Mouse (Mus musculus): Measurements from ENCODE around the gene Doc2b. TPM values are rescaled to one million over a fixed set of nuclear protein-coding genes. Genes with fewer than 3 reads are reported as not detected.

Doc2b gene
- total RNA-seq, 2 experiments from 2014 or later: 17.9 to 26.7 TPM

DNA sequence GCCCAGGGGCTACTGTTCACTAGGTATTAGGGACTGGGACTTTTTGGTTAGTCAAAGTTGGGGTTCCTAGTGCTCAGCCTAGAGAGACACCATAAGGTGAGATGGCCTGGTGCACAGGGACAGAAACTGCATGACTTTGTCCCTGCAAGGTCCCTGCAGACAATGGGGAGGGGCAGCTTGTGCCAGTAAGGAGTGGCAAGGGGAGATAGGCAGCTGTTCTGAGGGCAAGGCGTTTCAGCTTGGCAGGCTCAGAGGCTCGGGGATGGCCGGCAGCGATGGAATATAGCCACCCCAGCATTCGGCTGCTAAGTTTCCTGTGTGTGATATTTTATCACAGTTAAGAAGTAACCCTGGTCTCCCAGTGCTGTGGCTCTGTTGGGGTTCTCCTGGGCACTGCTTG, 12.1 kb downstream of the Doc2b start:
- no peak overlapping the region for H3K4me3 ChIP-seq
- H3K27ac ChIP-seq: no peak overlapping the region
- intact Hi-C loops (cut with DNase I): loop anchor here (2.0 to 5.0 kb wide), 2 partner anchors 119 to 183 kb away; no protein-coding TSS in a partner anchor
- DNase-seq (ENCODE audit: extremely low spot score in 1 of 2, low spot score in 2 of 2): no peak
- no peak for TF ChIP-seq CTCF (IDR thresholded peaks at IDR 0.05)

DNA sequence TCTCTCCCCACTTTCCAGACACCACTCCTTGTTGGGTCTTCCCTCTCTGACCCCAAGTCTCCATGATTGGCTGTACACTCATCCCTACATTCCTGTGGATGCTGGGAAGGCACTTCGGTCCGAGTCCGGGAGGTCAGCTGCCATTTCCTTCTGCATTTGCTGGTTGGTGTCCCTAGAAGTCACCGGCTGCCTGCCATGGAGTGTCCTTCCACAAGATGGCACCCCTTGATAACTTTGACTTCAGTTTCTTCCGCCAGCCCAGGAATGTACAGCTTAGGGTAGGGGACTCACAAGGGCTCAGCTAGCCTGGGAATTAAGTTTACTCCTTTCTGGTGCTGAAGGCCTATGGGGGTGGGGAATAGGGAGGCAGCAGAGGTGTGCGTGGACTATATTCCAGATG, 13.9 kb downstream of the Doc2b start:
- no peak overlapping the region for H3K27ac ChIP-seq
- H3K4me3 ChIP-seq: no peak overlapping the region
- DNase-seq (ENCODE audit: extremely low spot score in 1 of 2, low spot score in 2 of 2): peak; percentile 56 to 71
- peak; percentile 84 for TF ChIP-seq CTCF (IDR thresholded peaks at IDR 0.05)
- intact Hi-C loops (cut with DNase I): loop anchor here (1.0 to 5.0 kb wide), 3 partner anchors 120 to 385 kb away; no protein-coding TSS in a partner anchor

DNA sequence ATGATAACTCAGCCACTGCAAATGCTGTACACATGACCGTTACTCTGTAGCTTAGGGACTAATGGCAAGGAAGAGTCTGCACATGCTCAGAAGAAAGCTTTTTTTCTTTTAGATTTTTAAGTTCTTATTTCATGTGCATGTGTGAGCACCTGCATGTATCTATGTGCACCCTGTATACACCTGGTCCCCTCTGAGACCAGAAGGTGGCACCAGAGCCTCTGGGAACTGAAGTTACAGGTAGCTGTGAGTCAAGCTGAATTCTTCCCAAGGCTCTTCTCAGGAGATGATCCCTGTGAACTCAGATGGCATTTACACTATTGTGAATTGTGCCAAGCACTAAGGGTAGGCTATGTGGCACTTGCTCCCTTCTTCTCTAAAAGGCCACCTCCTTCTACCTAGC, 19.9 kb downstream of the Doc2b start:
- Histone ChIP-seq H3K4me3 (no peak overlapping the region), H3K27ac (no peak overlapping the region)
- DNase-seq (ENCODE audit: extremely low spot score in 1 of 2, low spot score in 2 of 2): no peak
- intact Hi-C loops (cut with DNase I): no loop called here
- TF ChIP-seq CTCF (IDR thresholded peaks at IDR 0.05): no peak; the same call in 1 of the 2 replicates

DNA sequence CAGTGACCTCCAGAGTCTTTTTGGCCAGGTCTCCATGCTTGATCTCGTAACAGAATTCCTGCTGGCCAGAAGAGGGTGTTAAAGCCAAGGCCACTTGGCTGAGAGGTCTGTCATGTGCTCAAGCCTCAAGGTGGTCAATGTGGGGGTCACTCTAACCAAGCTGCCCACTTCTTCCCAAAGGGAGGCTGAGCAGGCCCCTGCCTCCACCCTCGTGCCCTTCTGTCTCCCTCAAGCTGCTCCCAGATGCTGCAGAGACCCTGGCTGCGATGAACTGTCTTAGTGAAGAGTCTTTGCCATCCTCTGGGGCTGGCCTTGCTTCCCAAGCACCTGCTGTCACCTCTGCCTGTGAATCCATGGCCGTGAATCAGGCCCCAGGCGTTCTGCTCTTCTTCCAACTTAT, 23.3 kb downstream of the Doc2b start:
- intact Hi-C loops (cut with DNase I): no loop called here
- Histone ChIP-seq H3K4me3 (no peak overlapping the region), H3K27ac (no peak overlapping the region)
- no peak for TF ChIP-seq CTCF (IDR thresholded peaks at IDR 0.05)
- no peak for DNase-seq (ENCODE audit: extremely low spot score in 1 of 2, low spot score in 2 of 2)

DNA sequence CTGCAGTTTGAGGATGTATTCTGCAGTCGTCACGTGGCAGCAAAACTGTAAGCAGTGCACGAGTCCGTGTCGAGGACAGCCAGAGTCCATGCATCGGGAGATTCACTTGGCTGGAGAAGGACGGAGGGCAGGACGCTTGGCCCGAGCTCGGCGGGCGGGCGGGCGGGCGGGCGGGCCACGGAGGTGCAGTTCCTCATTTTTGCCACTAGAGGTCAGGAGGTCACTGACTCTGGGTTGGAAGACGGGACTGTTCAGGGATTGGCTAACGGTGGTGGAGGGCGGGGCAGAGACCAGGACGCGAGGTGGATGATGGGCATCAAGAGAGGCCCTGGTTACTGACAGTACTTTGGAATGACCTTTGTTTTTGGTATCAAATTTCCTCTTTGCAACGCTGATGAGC, 26.6 kb downstream of the Doc2b start:
- intact Hi-C loops (cut with DNase I): no loop called here

DNA sequence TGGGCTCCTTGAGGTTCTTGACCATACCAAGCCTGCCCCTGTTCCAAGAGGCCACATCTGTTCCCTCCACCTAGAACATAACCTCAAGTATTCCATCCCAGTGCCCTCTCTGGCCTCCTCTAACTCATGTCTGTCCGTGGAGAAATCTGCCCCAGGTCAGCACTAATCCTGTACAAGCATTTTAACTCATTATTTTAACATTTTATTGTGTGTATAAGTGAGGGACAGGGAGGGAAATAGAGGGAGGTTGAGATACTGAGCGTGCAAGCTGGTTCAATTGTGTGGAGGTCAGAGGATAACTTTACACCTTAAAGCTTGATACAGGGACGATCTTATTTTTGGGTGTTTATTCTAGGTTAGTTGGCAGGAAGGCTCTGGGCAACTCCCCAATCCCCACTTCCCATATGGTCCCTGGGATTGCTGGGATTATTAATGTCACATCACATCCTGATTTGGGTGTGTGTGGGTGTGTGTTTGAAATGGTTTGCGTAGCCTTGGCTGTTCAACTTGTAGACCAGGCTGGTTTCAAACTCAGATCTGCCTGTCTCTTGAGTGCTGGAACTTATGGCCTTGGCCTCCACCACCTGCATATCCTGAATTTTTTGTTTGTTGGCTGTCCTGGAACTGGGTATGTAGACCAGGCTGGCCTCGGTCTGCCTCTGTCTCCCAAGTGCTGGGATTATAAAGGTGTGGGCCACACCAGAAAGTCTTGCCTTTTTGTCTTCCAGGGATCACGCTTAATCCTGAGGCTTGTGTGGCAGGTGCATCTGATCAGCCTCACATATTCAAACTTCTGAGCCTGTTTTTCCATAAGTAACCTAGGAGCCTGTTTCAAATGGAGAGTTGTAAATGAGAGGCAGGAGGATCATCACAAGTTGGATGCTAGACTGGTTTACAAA, 27.5 kb downstream of the Doc2b start:
- Histone ChIP-seq H3K4me3 (no peak overlapping the region), H3K27ac (0 out of 2 replicates have a peak overlapping the region, but pooled peaks have one; percentile 51)
- DNase-seq (ENCODE audit: extremely low spot score in 1 of 2, low spot score in 2 of 2): no peak
- intact Hi-C loops (cut with DNase I): no loop called here
- TF ChIP-seq CTCF (IDR thresholded peaks at IDR 0.05): no peak

More for the DNA sequence above, 26.6 kb downstream of the Doc2b start:
- H3K27ac ChIP-seq: 0 out of 2 replicates have a peak overlapping the region, but pooled peaks have one; percentile 51
- H3K4me3 ChIP-seq: peak overlapping the region; percentile 25; the same call in 1 of the 2 replicates
- TF ChIP-seq CTCF (IDR thresholded peaks at IDR 0.05): peak; percentile 96
- peak; percentile 77 for DNase-seq (ENCODE audit: extremely low spot score in 1 of 2, low spot score in 2 of 2)

DNA sequence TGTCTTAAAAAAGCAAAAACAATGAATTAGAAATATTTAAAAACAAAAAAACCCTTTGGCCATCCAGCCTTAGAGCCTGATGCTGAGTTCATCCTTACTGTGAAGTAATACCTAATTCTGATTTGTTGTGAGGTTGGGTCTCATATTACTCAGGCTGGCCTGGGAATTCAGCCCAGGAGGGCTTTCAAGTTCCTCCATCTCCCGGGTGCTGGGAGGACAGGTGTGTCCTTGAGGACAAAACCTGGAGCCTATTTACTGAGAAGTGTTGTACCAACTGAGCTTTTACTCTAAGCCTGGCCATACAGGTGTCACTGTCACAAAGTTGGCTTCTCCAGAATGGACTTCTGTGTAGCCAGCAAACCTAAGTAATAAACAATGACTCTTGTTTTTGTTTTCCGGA, 28.8 kb downstream of the Doc2b start:
- H3K27ac ChIP-seq: no peak overlapping the region

DNA sequence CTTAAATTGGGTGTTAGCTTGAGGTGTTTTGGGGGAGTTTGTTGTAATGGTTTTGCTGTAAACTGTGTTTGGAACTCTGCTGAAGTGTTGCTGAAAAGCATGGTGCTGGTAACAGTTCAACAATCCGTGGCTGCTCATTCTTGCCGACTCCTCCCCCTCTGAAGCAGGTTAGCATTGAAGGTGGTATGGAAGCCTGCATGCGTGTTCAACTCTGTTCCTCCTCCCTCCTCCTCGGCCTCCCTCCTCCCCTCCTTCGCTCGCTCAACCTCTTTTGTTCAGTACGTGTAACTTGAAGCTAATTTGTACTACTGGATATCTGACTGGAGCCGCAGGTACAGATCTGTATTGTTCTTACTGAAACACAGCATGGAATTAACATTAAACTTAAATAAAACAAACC, 30.7 kb downstream of the Doc2b start:
- no peak overlapping the region for H3K4me3 ChIP-seq
- no peak overlapping the region for H3K27ac ChIP-seq
- no peak for TF ChIP-seq CTCF (IDR thresholded peaks at IDR 0.05)
- intact Hi-C loops (cut with DNase I): no loop called here
- DNase-seq (ENCODE audit: extremely low spot score in 1 of 2, low spot score in 2 of 2): no peak

More for the DNA sequence above, 28.8 kb downstream of the Doc2b start:
- H3K4me3 ChIP-seq: no peak overlapping the region
- no peak for DNase-seq (ENCODE audit: extremely low spot score in 1 of 2, low spot score in 2 of 2)
- no peak for TF ChIP-seq CTCF (IDR thresholded peaks at IDR 0.05)
- intact Hi-C loops (cut with DNase I): no loop called here

DNA sequence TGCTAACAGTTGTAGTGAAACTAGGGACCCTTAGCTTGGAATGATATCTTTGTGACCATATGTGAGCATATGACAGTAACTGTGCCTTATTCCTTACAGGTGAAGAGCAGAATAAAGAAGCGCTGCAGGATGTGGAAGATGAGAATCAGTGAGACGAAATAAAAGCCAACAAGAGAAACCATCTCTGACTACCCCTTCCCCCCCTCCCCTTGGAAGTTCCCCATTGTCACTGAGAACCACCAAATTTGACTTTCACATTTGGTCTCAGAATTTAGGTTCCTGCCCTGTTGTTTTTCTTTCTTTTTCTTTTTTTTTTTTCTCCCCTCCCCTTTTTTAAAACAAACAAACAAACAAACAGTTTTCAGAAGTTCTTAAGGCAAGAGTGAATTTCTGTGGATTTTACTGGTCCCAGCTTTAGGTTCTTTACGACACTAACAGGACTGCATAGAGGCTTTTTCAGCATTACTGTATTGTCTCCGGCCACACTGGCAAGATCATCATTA, 31.3 kb downstream of the Doc2b start:
- intact Hi-C loops (cut with DNase I): no loop called here
- DNase-seq (ENCODE audit: extremely low spot score in 1 of 2, low spot score in 2 of 2): no peak
- Histone ChIP-seq H3K27ac (no peak overlapping the region), H3K4me3 (no peak overlapping the region)
- no peak for TF ChIP-seq CTCF (IDR thresholded peaks at IDR 0.05)

DNA sequence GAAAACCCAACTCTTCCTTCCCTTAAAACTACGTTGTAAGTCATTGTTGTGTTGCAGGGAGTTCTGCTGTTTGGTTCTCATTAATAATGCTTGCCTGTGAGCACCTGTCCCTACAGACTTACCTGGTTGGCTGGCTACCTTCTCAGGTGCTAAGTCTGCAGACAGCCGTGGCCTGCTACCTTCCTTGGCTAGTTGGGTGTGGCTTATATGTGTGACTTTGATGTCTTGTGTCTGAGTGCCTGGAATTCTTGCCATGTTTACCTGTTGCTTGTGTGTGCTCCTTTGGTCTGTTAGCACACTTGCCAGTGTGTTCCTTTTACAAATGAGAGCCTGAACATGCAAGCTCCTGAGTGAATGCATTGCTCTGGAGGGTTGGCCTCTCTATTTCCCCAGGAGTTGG, 33.1 kb downstream of the Doc2b start:
- Histone ChIP-seq H3K27ac (no peak overlapping the region), H3K4me3 (no peak overlapping the region)
- TF ChIP-seq CTCF (IDR thresholded peaks at IDR 0.05): no peak
- no peak for DNase-seq (ENCODE audit: extremely low spot score in 1 of 2, low spot score in 2 of 2)
- intact Hi-C loops (cut with DNase I): no loop called here

DNA sequence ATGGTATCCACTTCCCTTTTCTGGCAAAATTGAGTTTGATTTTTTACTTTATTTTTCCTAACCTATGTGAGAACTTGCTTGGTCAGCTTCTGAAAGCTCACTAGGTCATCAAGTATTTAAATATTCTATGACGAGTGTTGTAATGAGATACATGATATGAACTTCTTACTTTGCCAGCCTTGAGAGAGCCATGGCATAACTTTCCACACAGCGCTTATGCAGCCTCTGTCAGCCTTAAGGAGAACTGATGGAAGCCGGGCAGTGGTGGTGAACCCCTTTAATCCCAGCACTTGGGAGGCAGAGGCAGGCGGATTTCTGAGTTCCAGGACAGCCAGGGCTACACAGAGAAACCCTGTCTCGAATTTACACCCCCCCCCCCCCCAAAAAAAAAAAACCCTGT, 35.1 kb downstream of the Doc2b start:
- TF ChIP-seq CTCF (IDR thresholded peaks at IDR 0.05): no peak
- DNase-seq (ENCODE audit: extremely low spot score in 1 of 2, low spot score in 2 of 2): no peak
- intact Hi-C loops (cut with DNase I): no loop called here
- Histone ChIP-seq H3K27ac (no peak overlapping the region), H3K4me3 (no peak overlapping the region)

DNA sequence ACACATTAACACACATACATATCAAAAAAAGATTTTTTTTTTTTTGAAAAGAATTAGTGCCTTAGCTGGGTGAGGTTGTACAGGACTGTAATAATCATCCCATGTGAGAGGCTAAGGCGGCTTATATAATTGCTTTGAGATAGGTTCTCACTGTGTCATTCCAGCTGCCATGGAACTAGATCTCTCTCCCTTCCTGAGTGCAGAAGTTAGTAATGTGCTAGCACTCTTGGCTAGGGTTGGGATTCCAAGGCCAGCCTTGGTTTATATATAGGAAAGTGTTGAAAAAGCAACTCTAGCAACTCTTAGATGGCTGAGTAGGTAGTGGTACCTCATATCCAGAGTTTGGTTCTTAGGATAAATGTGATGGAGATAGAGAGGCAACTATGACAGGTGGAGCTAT, 37.3 kb downstream of the Doc2b start:
- no peak for TF ChIP-seq CTCF (IDR thresholded peaks at IDR 0.05)
- intact Hi-C loops (cut with DNase I): no loop called here
- no peak overlapping the region for H3K4me3 ChIP-seq
- DNase-seq (ENCODE audit: extremely low spot score in 1 of 2, low spot score in 2 of 2): no peak
- no peak overlapping the region for H3K27ac ChIP-seq

Measured in left cerebral cortex, adult 2 months (tissue).